Mouse (Mus musculus): ENCODE measurements around the gene Sh2d3c. TPM values are rescaled to one million over a fixed set of nuclear protein-coding genes. Genes with fewer than 3 reads are reported as not detected.

Sh2d3c gene
- 151 and 152 TPM in 2 replicates for total RNA-seq (2017)

GRCm38 (mm10) chr2:32720681-32721229, at the start of gene Sh2d3c:
TSS of gene Sh2d3c (plus strand) at chr2:32721055.
- no peak for ATAC-seq (ENCODE audit: extremely low read depth, insufficient number of reproducible peaks, low FRiP score, poor library complexity, severe bottlenecking)

GRCm38 (mm10) chr2:32671147-32671546, 49.7 kb upstream of the Sh2d3c start:
- no peak for ATAC-seq (ENCODE audit: extremely low read depth, insufficient number of reproducible peaks, low FRiP score, poor library complexity, severe bottlenecking)

GRCm38 (mm10) chr2:32671907-32672595, 48.8 kb upstream of the Sh2d3c start:
- ATAC-seq (ENCODE audit: extremely low read depth, insufficient number of reproducible peaks, low FRiP score, poor library complexity, severe bottlenecking), result no peak

- ATAC-seq (ENCODE audit: extremely low read depth, insufficient number of reproducible peaks, low FRiP score, poor library complexity, severe bottlenecking), result no peak
Observed at GRCm38 (mm10) chr2:32673176-32673917, 47.5 kb upstream of the Sh2d3c start.

GRCm38 (mm10) chr2:32676821-32677220, 44.0 kb upstream of the Sh2d3c start:
- no peak for ATAC-seq (ENCODE audit: extremely low read depth, insufficient number of reproducible peaks, low FRiP score, poor library complexity, severe bottlenecking)

- ATAC-seq (ENCODE audit: extremely low read depth, insufficient number of reproducible peaks, low FRiP score, poor library complexity, severe bottlenecking), result no peak
Observed at GRCm38 (mm10) chr2:32677683-32678082, 43.2 kb upstream of the Sh2d3c start.

- ATAC-seq (ENCODE audit: extremely low read depth, insufficient number of reproducible peaks, low FRiP score, poor library complexity, severe bottlenecking), result no peak
Observed at GRCm38 (mm10) chr2:32680051-32680451, 40.8 kb upstream of the Sh2d3c start.

GRCm38 (mm10) chr2:32680961-32681650, 39.7 kb upstream of the Sh2d3c start:
- ATAC-seq (ENCODE audit: extremely low read depth, insufficient number of reproducible peaks, low FRiP score, poor library complexity, severe bottlenecking), result no peak

- no peak for ATAC-seq (ENCODE audit: extremely low read depth, insufficient number of reproducible peaks, low FRiP score, poor library complexity, severe bottlenecking)
Observed at GRCm38 (mm10) chr2:32681754-32682153, 39.1 kb upstream of the Sh2d3c start.

- ATAC-seq (ENCODE audit: extremely low read depth, insufficient number of reproducible peaks, low FRiP score, poor library complexity, severe bottlenecking), result no peak
Observed at GRCm38 (mm10) chr2:32682721-32683417, 38.0 kb upstream of the Sh2d3c start.

- no peak for ATAC-seq (ENCODE audit: extremely low read depth, insufficient number of reproducible peaks, low FRiP score, poor library complexity, severe bottlenecking)
Observed at GRCm38 (mm10) chr2:32683701-32684100, 37.2 kb upstream of the Sh2d3c start.

- no peak for ATAC-seq (ENCODE audit: extremely low read depth, insufficient number of reproducible peaks, low FRiP score, poor library complexity, severe bottlenecking)
Observed at GRCm38 (mm10) chr2:32684681-32685428, 36.0 kb upstream of the Sh2d3c start.

GRCm38 (mm10) chr2:32685807-32686206, 35.0 kb upstream of the Sh2d3c start:
- ATAC-seq (ENCODE audit: extremely low read depth, insufficient number of reproducible peaks, low FRiP score, poor library complexity, severe bottlenecking), result no peak

GRCm38 (mm10) chr2:32686640-32687039, 34.2 kb upstream of the Sh2d3c start:
- no peak for ATAC-seq (ENCODE audit: extremely low read depth, insufficient number of reproducible peaks, low FRiP score, poor library complexity, severe bottlenecking)

GRCm38 (mm10) chr2:32687562-32687961, 33.3 kb upstream of the Sh2d3c start:
- ATAC-seq (ENCODE audit: extremely low read depth, insufficient number of reproducible peaks, low FRiP score, poor library complexity, severe bottlenecking), result no peak

- ATAC-seq (ENCODE audit: extremely low read depth, insufficient number of reproducible peaks, low FRiP score, poor library complexity, severe bottlenecking), result peak; percentile 70
Observed at GRCm38 (mm10) chr2:32689420-32689819, 31.4 kb upstream of the Sh2d3c start.

- ATAC-seq (ENCODE audit: extremely low read depth, insufficient number of reproducible peaks, low FRiP score, poor library complexity, severe bottlenecking), result no peak
Observed at GRCm38 (mm10) chr2:32691041-32691440, 29.8 kb upstream of the Sh2d3c start.

GRCm38 (mm10) chr2:32692496-32692895, 28.4 kb upstream of the Sh2d3c start:
- ATAC-seq (ENCODE audit: extremely low read depth, insufficient number of reproducible peaks, low FRiP score, poor library complexity, severe bottlenecking), result no peak
